Mouse (Mus musculus): ENCODE measurements at regions not wholly inside any gene's neighbourhood (a gene's known extent, or its start where the extent isn't known, plus 50 kb on each side); places are given as distances from the start of the nearest gene placed in this dataset.

- no peak for DNase-seq (ENCODE audit: low spot score)
Measured at GRCm38 (mm10) chr5:90164434-90164833, 59.4 kb downstream of the Cox18 start.

- no peak for DNase-seq (ENCODE audit: low spot score)
Measured at GRCm38 (mm10) chr5:90163033-90163859, 60.6 kb downstream of the Cox18 start.

- DNase-seq (ENCODE audit: low spot score): no peak
Measured at GRCm38 (mm10) chr5:90160281-90160680, 63.5 kb downstream of the Cox18 start.

- no peak for DNase-seq (ENCODE audit: low spot score)
Measured at GRCm38 (mm10) chr5:90156522-90156921, 67.3 kb downstream of the Cox18 start.

- no peak for DNase-seq (ENCODE audit: low spot score)
Measured at GRCm38 (mm10) chr5:90149611-90150532, 73.9 kb downstream of the Cox18 start.

GRCm38 (mm10) chr5:90135971-90136370 lies 87.8 kb downstream of the Cox18 start:
- DNase-seq (ENCODE audit: low spot score): peak; percentile 42

- peak; percentile 8 for DNase-seq (ENCODE audit: low spot score)
Measured at GRCm38 (mm10) chr5:90107036-90107435, 116.8 kb downstream of the Cox18 start.

GRCm38 (mm10) chr5:90104672-90105071 lies 119.1 kb downstream of the Cox18 start:
- DNase-seq (ENCODE audit: low spot score): no peak

GRCm38 (mm10) chr5:90088541-90088940 lies 135.3 kb downstream of the Cox18 start:
- DNase-seq (ENCODE audit: low spot score): no peak

- DNase-seq (ENCODE audit: low spot score): no peak
Measured at GRCm38 (mm10) chr5:90086491-90086890, 137.3 kb downstream of the Cox18 start.

GRCm38 (mm10) chr5:90077025-90077536 lies 146.7 kb downstream of the Cox18 start:
- no peak for DNase-seq (ENCODE audit: low spot score)

- peak; percentile 25 for DNase-seq (ENCODE audit: low spot score)
Measured at GRCm38 (mm10) chr5:90075629-90076349, 148.0 kb downstream of the Cox18 start.

- no peak for DNase-seq (ENCODE audit: low spot score)
Measured at GRCm38 (mm10) chr5:90071806-90072205, 152.0 kb downstream of the Cox18 start.

- no peak for DNase-seq (ENCODE audit: low spot score)
Measured at GRCm38 (mm10) chr5:90068601-90069000, 155.2 kb downstream of the Cox18 start.

- no peak for DNase-seq (ENCODE audit: low spot score)
Measured at GRCm38 (mm10) chr5:90067817-90068216, 156.0 kb downstream of the Cox18 start.

- peak; percentile 10 for DNase-seq (ENCODE audit: low spot score)
Measured at GRCm38 (mm10) chr5:90065884-90066615, 157.8 kb downstream of the Cox18 start.

GRCm38 (mm10) chr5:90055686-90056085 lies 168.1 kb downstream of the Cox18 start:
- no peak for DNase-seq (ENCODE audit: low spot score)

- DNase-seq (ENCODE audit: low spot score): no peak
Measured at GRCm38 (mm10) chr5:90052516-90052915, 169.4 kb upstream of the Adamts3 start.

GRCm38 (mm10) chr5:90049856-90050255 lies 166.7 kb upstream of the Adamts3 start:
- no peak for DNase-seq (ENCODE audit: low spot score)

GRCm38 (mm10) chr5:90042781-90043180 lies 159.6 kb upstream of the Adamts3 start:
- DNase-seq (ENCODE audit: low spot score): no peak

GRCm38 (mm10) chr5:90033103-90033502 lies 150.0 kb upstream of the Adamts3 start:
- no peak for DNase-seq (ENCODE audit: low spot score)
